Mouse (Mus musculus): Measurements from ENCODE around the gene Lrrc56.

Gene Lrrc56

DNA sequence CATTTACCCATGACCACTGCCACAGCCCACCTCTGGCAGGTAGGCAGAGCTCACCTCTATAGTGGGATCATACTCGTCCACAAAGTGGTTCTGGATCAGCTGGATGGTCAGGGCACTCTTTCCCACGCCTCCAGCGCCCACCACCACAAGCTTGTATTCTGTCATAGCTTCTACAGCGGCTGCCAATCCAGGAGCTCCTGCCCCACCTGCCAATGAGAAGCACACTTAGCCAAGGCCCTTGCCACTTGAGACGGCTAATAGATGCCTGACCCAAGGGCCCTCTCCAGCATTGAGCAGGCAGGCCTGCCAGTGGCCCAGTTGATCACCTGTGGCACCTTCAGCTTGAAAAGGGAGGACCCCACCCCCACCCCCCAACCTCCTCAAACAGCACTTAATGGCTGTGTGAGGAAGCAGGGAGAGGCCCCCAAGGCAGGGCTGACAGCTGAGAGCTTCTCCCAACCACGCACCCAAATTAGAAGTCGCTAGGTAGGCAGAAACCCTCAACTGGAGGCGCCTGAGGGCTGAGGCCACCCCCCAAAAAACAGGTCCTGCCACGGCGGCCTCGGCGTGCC lies 1.1 kb upstream of the Lrrc56 start:
- DNase-seq (ENCODE audit: low spot score) = no peak

- no peak for DNase-seq (ENCODE audit: low spot score)
These were observed 555 bp upstream of the Lrrc56 start for GRCm38 (mm10) chr7:141193348-141193856.

- no peak for DNase-seq (ENCODE audit: low spot score)
These were observed 452 bp downstream of the Lrrc56 start for GRCm38 (mm10) chr7:141194409-141194808.

GRCm38 (mm10) chr7:141194830-141195229 lies 873 bp downstream of the Lrrc56 start:
- DNase-seq (ENCODE audit: low spot score) = peak; percentile 80

- no peak for DNase-seq (ENCODE audit: low spot score)
These were observed 1.8 kb downstream of the Lrrc56 start for GRCm38 (mm10) chr7:141195754-141196153.

- no peak for DNase-seq (ENCODE audit: low spot score)
These were observed 2.8 kb downstream of the Lrrc56 start for GRCm38 (mm10) chr7:141196619-141197282.

DNA sequence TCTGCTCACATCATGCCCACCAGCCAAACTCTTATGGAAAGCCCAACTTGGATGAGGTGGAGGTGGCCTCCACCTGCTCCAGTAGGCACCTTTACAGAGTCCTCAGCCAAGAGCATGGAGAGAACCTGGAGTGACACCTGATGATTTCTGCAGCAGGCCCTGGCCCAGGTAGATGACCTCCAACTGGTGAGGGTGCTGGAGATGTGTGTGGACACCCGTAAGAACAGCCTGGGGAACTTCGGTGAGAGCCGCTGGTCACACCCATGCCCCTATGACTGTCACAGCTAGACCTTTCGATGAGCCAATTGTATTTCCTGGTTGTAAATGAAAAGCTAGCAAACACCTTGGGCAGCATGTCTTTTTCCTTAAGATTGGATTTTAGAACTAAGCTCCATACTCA lies 4.2 kb downstream of the Lrrc56 start:
- DNase-seq (ENCODE audit: low spot score) = no peak

- DNase-seq (ENCODE audit: low spot score) = no peak
These were observed 10.6 kb downstream of the Lrrc56 start for GRCm38 (mm10) chr7:141204546-141204945.

- no peak for DNase-seq (ENCODE audit: low spot score)
These were observed 11.5 kb downstream of the Lrrc56 start for GRCm38 (mm10) chr7:141205504-141205903.

- DNase-seq (ENCODE audit: low spot score) = no peak
These were observed 12.4 kb downstream of the Lrrc56 start for GRCm38 (mm10) chr7:141206182-141206937.

DNA sequence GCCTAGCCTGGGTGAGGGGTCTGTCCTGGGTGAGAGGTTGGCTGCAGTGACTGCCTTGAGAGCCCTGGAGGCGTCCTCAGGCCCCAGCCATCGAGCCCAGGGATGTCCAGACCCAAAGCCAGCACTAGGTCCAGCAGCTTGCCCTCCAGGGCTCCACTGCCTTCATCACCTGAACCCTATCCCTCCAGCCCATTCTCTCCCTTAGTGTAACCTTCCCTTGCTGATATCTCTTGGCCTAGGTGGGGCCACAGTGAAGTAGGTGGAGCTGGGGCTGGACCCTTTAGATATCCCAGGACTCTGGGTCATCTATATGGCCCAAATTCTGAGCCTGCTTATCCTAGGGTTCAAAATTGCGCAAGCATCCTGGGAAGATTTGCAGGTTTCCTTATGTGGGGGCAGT lies 15.6 kb downstream of the Lrrc56 start:
- DNase-seq (ENCODE audit: low spot score) = no peak

GRCm38 (mm10) chr7:141210137-141210536 lies 16.2 kb downstream of the Lrrc56 start:
- DNase-seq (ENCODE audit: low spot score) = no peak

GRCm38 (mm10) chr7:141210606-141211131 lies 16.7 kb downstream of the Lrrc56 start:
- DNase-seq (ENCODE audit: low spot score) = no peak

GRCm38 (mm10) chr7:141213133-141213532 lies 19.2 kb downstream of the Lrrc56 start:
- DNase-seq (ENCODE audit: low spot score) = no peak

- no peak for DNase-seq (ENCODE audit: low spot score)
These were observed 19.8 kb downstream of the Lrrc56 start, which contains the start of gene Lmntd2 for GRCm38 (mm10) chr7:141213605-141214235. Lmntd2 (minus strand) TSS chr7:141214080.

DNA sequence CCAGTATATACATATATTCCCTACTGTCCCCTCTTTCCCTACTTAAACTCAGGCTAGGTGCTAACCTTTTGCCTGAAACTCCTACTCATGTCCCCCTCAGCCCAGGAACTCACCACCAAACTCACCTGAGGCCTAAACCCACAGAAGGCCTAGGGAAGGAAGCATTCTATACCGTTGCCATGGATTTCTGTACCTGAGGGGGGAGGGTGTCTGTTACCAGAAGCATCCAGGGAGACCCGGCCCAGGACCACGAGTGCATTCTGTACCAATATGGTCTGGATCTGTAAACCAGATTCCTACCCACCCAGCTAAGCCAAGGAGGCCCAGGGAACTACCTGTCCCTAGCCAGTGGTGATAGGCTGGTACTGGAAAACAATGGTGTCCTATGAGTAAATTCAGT lies 20.4 kb downstream of the Lrrc56 start:
- no peak for DNase-seq (ENCODE audit: low spot score)

GRCm38 (mm10) chr7:141215101-141215879 lies 21.3 kb downstream of the Lrrc56 start, which contains the start of gene Rassf7:
Rassf7 (plus strand) TSS chr7:141215860.
- DNase-seq (ENCODE audit: low spot score) = peak; percentile 72

GRCm38 (mm10) chr7:141215880-141216733 lies 22.1 kb downstream of the Lrrc56 start:
- no peak for DNase-seq (ENCODE audit: low spot score)

GRCm38 (mm10) chr7:141216894-141217293 lies 22.9 kb downstream of the Lrrc56 start:
- no peak for DNase-seq (ENCODE audit: low spot score)

DNA sequence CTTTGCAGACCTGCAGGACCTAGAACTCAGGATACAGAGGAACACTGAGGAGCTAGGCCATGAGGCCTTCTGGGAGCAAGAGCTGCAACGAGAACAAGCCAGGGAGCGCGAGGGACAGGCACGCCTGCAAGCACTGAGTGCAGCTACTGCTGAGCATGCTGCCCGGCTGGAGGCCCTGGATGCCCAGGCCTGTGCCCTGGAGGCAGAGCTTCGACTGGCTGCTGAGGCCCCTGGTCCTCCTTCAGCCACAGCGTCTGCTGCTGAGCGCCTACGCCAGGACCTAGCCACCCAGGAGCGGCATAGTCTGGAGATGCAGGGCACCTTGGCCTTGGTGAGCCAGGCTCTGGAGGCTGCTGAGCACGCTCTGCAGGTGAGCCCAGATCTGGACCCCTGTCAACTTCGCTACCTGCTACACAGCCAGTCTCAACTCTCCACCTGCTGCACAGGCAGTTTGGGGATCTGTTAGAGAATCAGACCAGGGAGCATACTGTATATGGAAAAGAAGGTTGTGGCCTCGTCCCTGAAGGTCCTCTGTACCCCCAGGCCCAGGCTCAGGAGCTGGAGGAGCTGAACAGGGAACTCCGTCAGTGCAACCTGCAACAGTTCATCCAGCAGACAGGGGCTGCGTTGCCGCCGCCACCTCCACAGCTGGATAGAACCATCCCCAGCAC lies 23.5 kb downstream of the Lrrc56 start:
- DNase-seq (ENCODE audit: low spot score) = no peak
